Mouse (Mus musculus) hindbrain, embryonic 13.5 days (tissue): ENCODE data around the gene Srsf10. TPM values are rescaled to one million over a fixed set of nuclear protein-coding genes. Genes with fewer than 3 reads are reported as not detected.

Source experiments
- ATAC-seq: fragments of 200-750 bp; cut with Nextera tagmentation; 2 replicates; pipeline ENCODE4 v1.8.0; 2017; ENCODE audit warnings: moderate TSS enrichment; ENCODE audit not compliant: low FRiP score
- H3K27ac ChIP-seq: fragments of 300-500 bp; sonication (generic); 2 replicates; pipeline ENCODE4 v1.5.1; 2015; ENCODE audit warnings: inconsistent platforms, mild to moderate bottlenecking, moderate library complexity
- H3K27me3 ChIP-seq: fragments of 300-500 bp; sonication (generic); 2 replicates; pipeline ENCODE4 v1.6.1; 2015; ENCODE audit warnings: mild to moderate bottlenecking, inconsistent platforms
- H3K36me3 ChIP-seq: fragments of 300-500 bp; sonication (generic); 2 replicates; pipeline ENCODE4 v1.6.1; 2015; ENCODE audit warnings: mild to moderate bottlenecking, inconsistent platforms
- H3K4me1 ChIP-seq: fragments of 300-500 bp; sonication (generic); replicated peaks from 2 replicates; pipeline ENCODE4 v1.6.1; 2015; ENCODE audit warnings: inconsistent platforms
- H3K4me2 ChIP-seq: fragments of 300-500 bp; sonication (generic); 2 replicates; pipeline ENCODE4 v1.6.1; 2015; ENCODE audit warnings: inconsistent platforms, mild to moderate bottlenecking, moderate library complexity
- H3K4me3 ChIP-seq: fragments of 300-500 bp; sonication (generic); 2 replicates; pipeline ENCODE4 v1.5.1; 2015; ENCODE audit warnings: mild to moderate bottlenecking, inconsistent platforms
- H3K9ac ChIP-seq: fragments of 300-500 bp; sonication (generic); 2 replicates; pipeline ENCODE4 v1.6.1; 2015; ENCODE audit warnings: mild to moderate bottlenecking, inconsistent platforms
- H3K9me3 ChIP-seq: fragments of 300-500 bp; sonication (generic); 2 replicates; pipeline ENCODE4 v1.6.1; 2016; ENCODE audit warnings: inconsistent platforms
- WGBS: fragments of 180-500 bp; shearing (Covaris S2); methylation state at CpG from one replicate; pipeline ENCODE4 v1.1.7; 2015; 5-methylcytosine and 5-hydroxymethylcytosine counted together
- polyA plus RNA-seq: library from polyadenylated mRNA; unstranded; fragments of >200 nt; fragmentation: Nextera tagmentation; extraction: Ambion mirVana; gene quantifications from 2 replicates; pipeline ENCODE4 v1.2.1, GENCODE M21; 2015

Gene Srsf10
- polyA plus RNA-seq, 1 experiment from 2014 or later = 241 TPM

GRCm38 (mm10) chr4:135834124-135834717 lies 21.3 kb upstream of the Srsf10 start:
- H3K9ac ChIP-seq = no peak overlapping the region

DNA sequence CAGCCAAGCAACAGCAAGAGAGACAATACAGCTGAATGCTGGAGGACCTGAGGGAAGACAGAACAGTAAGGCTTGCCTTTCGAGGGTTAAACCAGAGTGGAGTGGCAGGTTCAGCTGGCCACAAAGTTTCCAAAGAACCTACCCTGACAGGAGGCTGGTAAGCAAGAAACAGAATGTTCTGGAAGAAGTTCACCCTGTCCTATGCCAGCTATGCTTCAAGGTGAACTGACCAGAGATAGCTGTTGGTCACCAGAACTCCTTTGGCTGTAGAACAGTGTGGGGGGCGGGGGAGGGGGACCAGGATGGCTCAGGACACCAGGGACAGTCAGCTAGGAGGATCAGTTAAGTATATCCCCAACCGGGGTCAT lies 16.6 kb upstream of the Srsf10 start:
- Histone ChIP-seq H3K4me2 (no peak overlapping the region), H3K27ac (no peak overlapping the region), H3K9me3 (no peaks in the 10 kb centered on the region), H3K4me3 (no peak overlapping the region), H3K4me1 (peaks cover 5% of the 10 kb centered on the region), H3K27me3 (no peaks in the 10 kb centered on the region), H3K9ac (no peak overlapping the region), H3K36me3 (no peaks in the 10 kb centered on the region)
- ATAC-seq = no peak
- WGBS = 86% methylated on average over 3 of the region's 3 CpGs

More at GRCm38 (mm10) chr4:135834124-135834717, 21.3 kb upstream of the Srsf10 start:
- 0 out of 2 replicates have a peak, but pooled peaks have one; percentile 21 for ATAC-seq
- peaks cover 25% of the 10 kb centered on the region for H3K4me1 ChIP-seq
- H3K36me3 ChIP-seq = no peaks in the 10 kb centered on the region
- no peak overlapping the region for H3K4me3 ChIP-seq
- H3K9me3 ChIP-seq = no peaks in the 10 kb centered on the region
- H3K27ac ChIP-seq = peak overlapping the region; percentile 85; the same call in 1 of the 2 replicates
- no peaks in the 10 kb centered on the region for H3K27me3 ChIP-seq
- no peak overlapping the region for H3K4me2 ChIP-seq
- WGBS = 83% methylated on average over 8 of the region's 8 CpGs

- no peaks in the 10 kb centered on the region; the same call in 1 of the 2 replicates for H3K4me1 ChIP-seq
- no peaks in the 10 kb centered on the region for H3K27me3 ChIP-seq
- no peak overlapping the region for H3K9ac ChIP-seq
- no peak for ATAC-seq
- no peak overlapping the region for H3K4me2 ChIP-seq
- H3K4me3 ChIP-seq = no peak overlapping the region
- no peaks in the 10 kb centered on the region for H3K36me3 ChIP-seq
- no peaks in the 10 kb centered on the region for H3K9me3 ChIP-seq
- H3K27ac ChIP-seq = no peak overlapping the region
- 87% methylated on average over 21 of the region's 21 CpGs for WGBS
These were observed 16.1 kb upstream of the Srsf10 start for GRCm38 (mm10) chr4:135839293-135840011.

- ATAC-seq = no peak
- 87% methylated on average over 6 of the region's 6 CpGs for WGBS
- no peaks in the 10 kb centered on the region for H3K9me3 ChIP-seq
- no peak overlapping the region for H3K27ac ChIP-seq
- H3K4me1 ChIP-seq = no peaks in the 10 kb centered on the region
- no peaks in the 10 kb centered on the region for H3K36me3 ChIP-seq
- H3K9ac ChIP-seq = no peak overlapping the region
- H3K27me3 ChIP-seq = no peaks in the 10 kb centered on the region
- no peak overlapping the region for H3K4me2 ChIP-seq
- H3K4me3 ChIP-seq = no peak overlapping the region
These were observed 11.1 kb upstream of the Srsf10 start for GRCm38 (mm10) chr4:135844400-135844799.

DNA sequence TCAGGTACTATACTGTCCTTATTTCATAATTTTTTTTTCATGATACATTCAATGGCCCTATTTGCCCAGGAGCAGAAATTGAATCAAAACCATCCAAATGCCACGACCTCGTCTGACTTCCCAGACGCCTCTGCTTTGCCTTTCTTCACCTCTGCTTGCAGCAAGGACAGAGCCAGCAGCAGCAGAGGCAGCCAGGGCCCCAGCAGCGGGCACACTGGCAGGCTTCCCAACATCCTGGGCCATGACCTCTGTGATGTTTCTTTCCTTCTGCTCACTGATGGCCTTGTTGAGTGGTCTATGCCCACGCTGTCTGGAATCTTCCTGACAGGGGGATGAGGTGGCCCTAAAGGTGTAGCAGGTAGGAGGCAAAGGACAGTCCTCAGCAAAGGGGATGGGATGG lies 8.0 kb upstream of the Srsf10 start:
- Histone ChIP-seq H3K4me2 (no peak overlapping the region), H3K27me3 (no peaks in the 10 kb centered on the region), H3K4me1 (peaks cover 15% of the 10 kb centered on the region), H3K36me3 (no peaks in the 10 kb centered on the region), H3K9me3 (no peaks in the 10 kb centered on the region), H3K9ac (no peak overlapping the region), H3K27ac (no peak overlapping the region), H3K4me3 (no peak overlapping the region)
- ATAC-seq = no peak
- WGBS = 67% methylated on average over 5 of the region's 5 CpGs

- Histone ChIP-seq H3K27ac (peak overlapping the region; percentile 74), H3K4me1 (peaks cover 28% of the 10 kb centered on the region), H3K9me3 (no peaks in the 10 kb centered on the region), H3K9ac (peak overlapping the region; percentile 36), H3K4me2 (peak overlapping the region; percentile 38), H3K4me3 (0 out of 2 replicates have a peak overlapping the region, but pooled peaks have one; percentile 8), H3K27me3 (no peaks in the 10 kb centered on the region), H3K36me3 (no peaks in the 10 kb centered on the region)
- WGBS = 32% methylated on average over 13 of the region's 13 CpGs
- peak; percentile 46; the same call in 1 of the 2 replicates for ATAC-seq
These were observed 5.0 kb upstream of the Srsf10 start for GRCm38 (mm10) chr4:135850411-135851095.

GRCm38 (mm10) chr4:135851942-135852341 lies 3.6 kb upstream of the Srsf10 start:
- H3K9ac ChIP-seq = no peak overlapping the region
- peaks cover 28% of the 10 kb centered on the region for H3K4me1 ChIP-seq
- no peaks in the 10 kb centered on the region for H3K27me3 ChIP-seq
- H3K4me3 ChIP-seq = no peak overlapping the region
- no peaks in the 10 kb centered on the region for H3K36me3 ChIP-seq
- no peak for ATAC-seq
- H3K9me3 ChIP-seq = no peaks in the 10 kb centered on the region
- 93% methylated on average over 9 of the region's 9 CpGs for WGBS
- H3K4me2 ChIP-seq = no peak overlapping the region
- H3K27ac ChIP-seq = no peak overlapping the region

DNA sequence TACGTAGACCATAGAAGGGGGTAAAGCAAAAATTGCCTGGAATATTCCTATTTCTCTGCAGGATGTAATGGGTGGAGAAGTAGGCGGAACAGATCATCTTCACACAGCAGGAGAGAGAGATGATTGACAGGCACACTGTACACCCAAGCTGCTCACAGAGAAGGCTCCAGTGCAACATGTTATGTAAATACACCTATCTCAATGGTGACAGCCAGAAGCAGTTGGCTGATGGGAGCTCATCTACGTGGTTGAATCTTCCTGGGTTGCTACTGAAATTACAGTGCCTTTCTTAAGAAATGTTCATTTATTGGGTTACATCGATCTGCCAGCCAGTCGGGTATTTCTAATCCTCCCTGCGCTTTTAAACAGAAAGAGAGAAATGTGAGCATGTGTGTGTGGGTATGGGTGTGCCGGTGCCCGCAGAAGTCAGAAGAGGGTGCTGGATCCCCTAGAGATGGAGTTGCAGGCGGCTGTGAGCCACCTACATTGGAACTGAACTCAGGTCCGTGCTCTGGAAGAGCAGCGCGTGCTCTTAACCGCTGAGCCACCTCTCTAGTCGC lies 1.5 kb upstream of the Srsf10 start:
- ATAC-seq = no peak
- no peaks in the 10 kb centered on the region for H3K36me3 ChIP-seq
- no peaks in the 10 kb centered on the region for H3K9me3 ChIP-seq
- H3K9ac ChIP-seq = peak overlapping the region; percentile 43
- no peak overlapping the region for H3K4me2 ChIP-seq
- no peak overlapping the region for H3K4me3 ChIP-seq
- no peaks in the 10 kb centered on the region for H3K27me3 ChIP-seq
- H3K4me1 ChIP-seq = peaks cover 43% of the 10 kb centered on the region
- 88% methylated on average over 14 of the region's 14 CpGs for WGBS
- H3K27ac ChIP-seq = peak overlapping the region; percentile 99

DNA sequence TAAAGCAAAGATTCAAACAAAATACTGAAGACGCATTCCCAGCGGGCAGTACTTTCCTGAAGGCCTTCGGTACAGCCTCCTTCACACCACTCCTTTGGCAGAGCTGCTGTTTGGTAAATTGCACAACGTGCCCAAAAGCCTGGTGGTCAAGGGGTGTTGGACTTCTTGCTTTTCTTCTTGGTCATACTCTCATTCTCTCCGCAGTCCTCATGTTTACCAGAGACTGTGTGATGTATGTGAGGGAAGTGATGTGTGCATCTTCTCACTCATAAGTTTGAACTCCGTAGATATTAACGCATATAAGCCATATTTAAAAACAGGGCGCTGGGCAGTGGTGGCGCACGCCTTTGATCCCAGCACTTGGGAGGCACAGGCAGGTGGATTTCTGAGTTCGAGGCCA lies 917 bp upstream of the Srsf10 start:
- WGBS = 76% methylated on average over 11 of the region's 11 CpGs
- H3K4me2 ChIP-seq = peak overlapping the region; percentile 84
- H3K36me3 ChIP-seq = no peaks in the 10 kb centered on the region
- H3K9ac ChIP-seq = peak overlapping the region; percentile 82
- ATAC-seq = no peak
- H3K4me1 ChIP-seq = peaks cover 48% of the 10 kb centered on the region
- peak overlapping the region; percentile 99 for H3K27ac ChIP-seq
- no peaks in the 10 kb centered on the region for H3K27me3 ChIP-seq
- H3K9me3 ChIP-seq = no peaks in the 10 kb centered on the region
- H3K4me3 ChIP-seq = peak overlapping the region; percentile 93

- peak; percentile 17; the same call in 1 of the 2 replicates for ATAC-seq
- Histone ChIP-seq H3K4me1 (peaks cover 48% of the 10 kb centered on the region), H3K27me3 (no peaks in the 10 kb centered on the region)
These were observed 467 bp upstream of the Srsf10 start for GRCm38 (mm10) chr4:135855080-135855479.

GRCm38 (mm10) chr4:135856223-135857091 lies 910 bp downstream of the Srsf10 start:
- no peaks in the 10 kb centered on the region for H3K27me3 ChIP-seq
- peak overlapping the region; percentile 93 for H3K4me3 ChIP-seq
- peak; percentile 81 for ATAC-seq
- no peaks in the 10 kb centered on the region for H3K9me3 ChIP-seq
- H3K4me1 ChIP-seq = peaks cover 47% of the 10 kb centered on the region
- H3K9ac ChIP-seq = peak overlapping the region; percentile 97
- peak overlapping the region; percentile 77 for H3K4me2 ChIP-seq
- under 1% methylated on average over 65 of the region's 91 CpGs for WGBS
- H3K36me3 ChIP-seq = no peaks in the 10 kb centered on the region
- peak overlapping the region; percentile 99 for H3K27ac ChIP-seq

More at GRCm38 (mm10) chr4:135855080-135855479, 467 bp upstream of the Srsf10 start:
- Histone ChIP-seq H3K9me3 (no peaks in the 10 kb centered on the region), H3K36me3 (no peaks in the 10 kb centered on the region), H3K4me3 (peak overlapping the region; percentile 93), H3K27ac (peak overlapping the region; percentile 99), H3K4me2 (peak overlapping the region; percentile 84), H3K9ac (peak overlapping the region; percentile 82)
- 7% methylated on average over 6 of the region's 6 CpGs for WGBS
